In the genomic region with DNA sequence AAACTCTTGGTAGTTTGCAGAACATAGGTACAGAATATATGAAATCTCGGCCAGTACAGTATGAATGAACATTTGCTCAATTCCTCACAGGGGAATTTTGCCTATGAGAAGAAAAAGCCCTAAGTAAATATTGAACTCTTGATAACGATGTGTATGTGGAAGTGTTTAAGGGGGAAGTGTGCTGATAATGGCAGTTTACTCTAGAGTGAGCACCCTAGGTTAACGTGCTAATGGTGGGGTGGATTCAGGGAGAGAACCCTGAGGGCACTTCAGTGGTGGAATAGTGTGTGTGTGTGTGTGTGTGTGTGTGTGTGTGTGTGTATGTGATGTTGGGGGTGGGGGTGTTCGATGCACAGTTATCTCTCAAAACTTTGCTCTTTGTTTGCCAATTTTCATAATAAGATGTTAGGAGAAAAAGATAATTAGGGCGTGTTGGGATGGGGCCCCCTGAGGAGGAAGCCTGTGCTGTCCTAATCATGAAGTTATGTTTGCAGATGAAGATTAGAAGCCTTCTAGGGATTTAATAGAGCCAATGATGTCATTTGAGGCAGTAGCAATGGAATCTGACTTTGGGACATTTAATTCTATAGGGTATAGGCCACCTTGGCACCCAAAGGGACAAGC, we compare ENCODE assay signal across 9 mouse cellular contexts. TPM values are rescaled to one million over a fixed set of nuclear protein-coding genes. Genes with fewer than 3 reads are reported as not detected.
A peak's percentile ranks its signal among the peaks of the same experiment; 100 is the strongest.
DNase-seq lines count a peak whose midpoint lies in the region; ATAC-seq and TF ChIP-seq lines count a peak whose summit lies in the region.
"Had no signal": no experiment of that assay in that cellular context is flagged by ENCODE, and none has a peak within 500 bp of the region (broad histone marks: within the 10 kb centered on the region; RNA-seq: fewer than 3 reads in every experiment).

No protein-coding gene starts in this region.

- DNase-seq in intestine, embryonic 14.5 days (ENCODE audit: low spot score) = no peak
- peak; percentile 22 for DNase-seq in c-Kit-negative CD71-positive TER-119-positive erythroid progenitor cells, embryonic 14.5 days (ENCODE audit: low read depth, low spot score)
- no peak for DNase-seq in left cerebral cortex, postnatal 4 days
- DNase-seq: adrenal gland, adult 2 months had no signal

- H3K9me3 ChIP-seq in forebrain, embryonic 15.5 days = no peaks in the 10 kb centered on the region
- no peaks in the 10 kb centered on the region for H3K9me3 ChIP-seq in forebrain, embryonic 16.5 days (ENCODE audit: control insufficient read depth, low read length)
- H3K9me3 ChIP-seq in intestine, embryonic 14.5 days (ENCODE audit: control insufficient read depth, low read length) = no peaks in the 10 kb centered on the region
- H3K9me3 ChIP-seq in intestine, postnatal 0 days (ENCODE audit: control insufficient read depth) = no peaks in the 10 kb centered on the region
- no peaks in the 10 kb centered on the region for H3K9me3 ChIP-seq in liver, embryonic 15.5 days (replicated peaks)

- no peak overlapping the region for H3K4me3 ChIP-seq in forebrain, embryonic 15.5 days
- H3K4me3 ChIP-seq in forebrain, embryonic 16.5 days (replicated peaks; ENCODE audit: low read length) = no peak overlapping the region
- H3K4me3 ChIP-seq in intestine, embryonic 14.5 days (ENCODE audit: low read depth, low read length) = no peak overlapping the region
- H3K4me3 ChIP-seq in intestine, postnatal 0 days (ENCODE audit: low read depth, low read length) = no peak overlapping the region
- peak overlapping the region; percentile 33; the same call in 1 of the 2 replicates for H3K4me3 ChIP-seq in liver, embryonic 15.5 days (replicated peaks)

- no peaks in the 10 kb centered on the region for H3K27me3 ChIP-seq in forebrain, embryonic 15.5 days
- no peaks in the 10 kb centered on the region for H3K27me3 ChIP-seq in forebrain, embryonic 16.5 days (replicated peaks; ENCODE audit: control insufficient read depth, insufficient read depth, low read length)
- peaks cover 4% of the 10 kb centered on the region for H3K27me3 ChIP-seq in intestine, embryonic 14.5 days (replicated peaks; ENCODE audit: control insufficient read depth, insufficient read depth, low read length)
- no peaks in the 10 kb centered on the region for H3K27me3 ChIP-seq in intestine, postnatal 0 days (replicated peaks; ENCODE audit: control insufficient read depth, insufficient read depth, low read length)
- no peaks in the 10 kb centered on the region for H3K27me3 ChIP-seq in liver, embryonic 15.5 days

- ATAC-seq in forebrain, embryonic 15.5 days (replicated peaks) = no peak
- no peak for ATAC-seq in forebrain, embryonic 16.5 days
- ATAC-seq in intestine, embryonic 14.5 days (replicated peaks; ENCODE audit: low FRiP score, low TSS enrichment, low read depth) = no peak
- ATAC-seq in intestine, postnatal 0 days = no peak
- ATAC-seq in liver, embryonic 15.5 days (ENCODE audit: insufficient read depth) = peak; percentile 75
- ATAC-seq in megakaryocyte, adult 5-6 weeks (ENCODE audit: poor library complexity, severe bottlenecking) = no peak

- no peaks in the 10 kb centered on the region for H3K36me3 ChIP-seq in forebrain, embryonic 15.5 days
- no peaks in the 10 kb centered on the region for H3K36me3 ChIP-seq in forebrain, embryonic 16.5 days (ENCODE audit: control insufficient read depth, insufficient read depth)
- no peaks in the 10 kb centered on the region for H3K36me3 ChIP-seq in intestine, embryonic 14.5 days (ENCODE audit: control insufficient read depth, insufficient read depth, low read length)
- H3K36me3 ChIP-seq in intestine, postnatal 0 days (ENCODE audit: control insufficient read depth, insufficient read depth) = no peaks in the 10 kb centered on the region
- no peaks in the 10 kb centered on the region for H3K36me3 ChIP-seq in liver, embryonic 15.5 days (replicated peaks)

- peak overlapping the region; percentile 26; the same call in 1 of the 2 replicates for H3K4me2 ChIP-seq in forebrain, embryonic 15.5 days (replicated peaks)
- H3K4me2 ChIP-seq in forebrain, embryonic 16.5 days (ENCODE audit: low read length) = no peak overlapping the region
- H3K4me2 ChIP-seq in intestine, embryonic 14.5 days (ENCODE audit: low read length) = 0 out of 2 replicates have a peak overlapping the region, but pooled peaks have one; percentile 0
- no peak overlapping the region for H3K4me2 ChIP-seq in intestine, postnatal 0 days (replicated peaks; ENCODE audit: low read depth)
- H3K4me2 ChIP-seq in liver, embryonic 15.5 days = peak overlapping the region; percentile 65

- no peak overlapping the region for H3K9ac ChIP-seq in forebrain, embryonic 15.5 days (replicated peaks)
- H3K9ac ChIP-seq in forebrain, embryonic 16.5 days (replicated peaks; ENCODE audit: low read depth, low read length) = no peak overlapping the region
- H3K9ac ChIP-seq in intestine, embryonic 14.5 days (ENCODE audit: low read length) = no peak overlapping the region
- no peak overlapping the region for H3K9ac ChIP-seq in intestine, postnatal 0 days (ENCODE audit: low read depth, low read length)
- peak overlapping the region; percentile 45; the same call in 1 of the 2 replicates for H3K9ac ChIP-seq in liver, embryonic 15.5 days

- intact Hi-C loops in left cerebral cortex, postnatal 4 days (cut with DNase I) = no loop called here

- no peak overlapping the region for H3K27ac ChIP-seq in forebrain, embryonic 15.5 days (replicated peaks)
- H3K27ac ChIP-seq in forebrain, embryonic 16.5 days (ENCODE audit: low read length) = no peak overlapping the region
- H3K27ac ChIP-seq in intestine, embryonic 14.5 days (ENCODE audit: low read depth) = no peak overlapping the region
- H3K27ac ChIP-seq in intestine, postnatal 0 days (ENCODE audit: low read depth, low read length) = no peak overlapping the region
- H3K27ac ChIP-seq in liver, embryonic 15.5 days (replicated peaks) = peak overlapping the region; percentile 89

- 58% methylated on average over 5 of the region's 5 CpGs for WGBS in forebrain, embryonic 15.5 days
- 76% methylated on average over 5 of the region's 5 CpGs for WGBS in forebrain, embryonic 16.5 days
- 63% methylated on average over 5 of the region's 5 CpGs for WGBS in intestine, embryonic 14.5 days
- WGBS in intestine, postnatal 0 days = 31% methylated on average over 5 of the region's 5 CpGs
- WGBS in liver, embryonic 15.5 days (ENCODE audit: insufficient replicate concordance) = 10% methylated on average over 5 of the region's 5 CpGs

- H3K4me1 ChIP-seq in forebrain, embryonic 15.5 days = peaks cover 8% of the 10 kb centered on the region
- H3K4me1 ChIP-seq in forebrain, embryonic 16.5 days (replicated peaks; ENCODE audit: control insufficient read depth, insufficient read depth, low read length) = peaks cover 8% of the 10 kb centered on the region
- no peaks in the 10 kb centered on the region for H3K4me1 ChIP-seq in intestine, embryonic 14.5 days (replicated peaks; ENCODE audit: control insufficient read depth, insufficient read depth, low read length)
- 0 out of 2 replicates have a peak, but pooled peaks cover 6% of the 10 kb centered on the region for H3K4me1 ChIP-seq in intestine, postnatal 0 days (replicated peaks; ENCODE audit: control insufficient read depth, insufficient read depth, low read length)
- peaks cover 29% of the 10 kb centered on the region for H3K4me1 ChIP-seq in liver, embryonic 15.5 days (replicated peaks)

- no peak for TF ChIP-seq CTCF in intestine, postnatal 0 days (IDR thresholded peaks at IDR 0.05; ENCODE audit: low read depth)

RNA-seq across cellular contexts. Expression of a gene that starts 19.2 kb away (rescaled TPM):
- 0.71 and 1.0 TPM in 2 replicates for polyA plus RNA-seq in forebrain, embryonic 15.5 days (2015; fragmentation: Nextera tagmentation; extraction: Ambion mirVana)
- polyA plus RNA-seq in forebrain, embryonic 16.5 days (2015; fragmentation: Nextera tagmentation; extraction: Ambion mirVana) = 0.71 and 0.90 TPM in 2 replicates
- 3.4 and 3.5 TPM in 2 replicates for polyA plus RNA-seq in intestine, embryonic 14.5 days (2014; fragmentation: Nextera tagmentation; extraction: Ambion mirVana)
- polyA plus RNA-seq in intestine, postnatal 0 days (2015; fragmentation: Nextera tagmentation; extraction: Ambion mirVana) = 4.7 and 5.3 TPM in 2 replicates
- 0.94 and 2.0 TPM in 2 replicates for polyA plus RNA-seq in liver, embryonic 15.5 days (2015; fragmentation: Nextera tagmentation; extraction: Ambion mirVana)
- total RNA-seq in megakaryocyte, adult 5-6 weeks (2015) = not detected in 2 replicates
- total RNA-seq in megakaryocyte, adult 5-6 weeks (2017) = not detected in 2 replicates
- total RNA-seq in left cerebral cortex, postnatal 4 days (2021) = 10 to 100 TPM; 15.3 to 15.7 TPM

Comparison
In these comparisons a context has a peak if more than half of its experiments do, and no peak if none do; other contexts are left out.
1. H3K4me2 ChIP-seq: peak in forebrain, embryonic 15.5 days (single experiment), intestine, embryonic 14.5 days (single experiment) and liver, embryonic 15.5 days (single experiment); none in forebrain, embryonic 16.5 days (single experiment) and intestine, postnatal 0 days (single experiment).